Mouse (Mus musculus) cerebellum, adult 8-10 months (tissue): ENCODE measurements around the gene Zfp462.

Experiments used
- DNase-seq: peaks from one replicate; pipeline ENCODE4 v3.0.0; 2022

The Zfp462 gene

GRCm38 (mm10) chr4:55121952-55122351 is 177.1 kb downstream of the Zfp462 start:
- peak; percentile 92 for DNase-seq

- DNase-seq = no peak
Observed at GRCm38 (mm10) chr4:55124126-55124525, 179.3 kb downstream of the Zfp462 start.

GRCm38 (mm10) chr4:55125048-55125737 is 180.3 kb downstream of the Zfp462 start:
- no peak for DNase-seq

- DNase-seq = no peak
Observed at GRCm38 (mm10) chr4:55125738-55126054, 180.8 kb downstream of the Zfp462 start.

GRCm38 (mm10) chr4:55127228-55127901 is 182.5 kb downstream of the Zfp462 start:
- no peak for DNase-seq

- no peak for DNase-seq
Observed at GRCm38 (mm10) chr4:55128088-55128835, 183.4 kb downstream of the Zfp462 start.
